11 mouse cellular contexts compared by ENCODE assay signal in the genomic region with DNA sequence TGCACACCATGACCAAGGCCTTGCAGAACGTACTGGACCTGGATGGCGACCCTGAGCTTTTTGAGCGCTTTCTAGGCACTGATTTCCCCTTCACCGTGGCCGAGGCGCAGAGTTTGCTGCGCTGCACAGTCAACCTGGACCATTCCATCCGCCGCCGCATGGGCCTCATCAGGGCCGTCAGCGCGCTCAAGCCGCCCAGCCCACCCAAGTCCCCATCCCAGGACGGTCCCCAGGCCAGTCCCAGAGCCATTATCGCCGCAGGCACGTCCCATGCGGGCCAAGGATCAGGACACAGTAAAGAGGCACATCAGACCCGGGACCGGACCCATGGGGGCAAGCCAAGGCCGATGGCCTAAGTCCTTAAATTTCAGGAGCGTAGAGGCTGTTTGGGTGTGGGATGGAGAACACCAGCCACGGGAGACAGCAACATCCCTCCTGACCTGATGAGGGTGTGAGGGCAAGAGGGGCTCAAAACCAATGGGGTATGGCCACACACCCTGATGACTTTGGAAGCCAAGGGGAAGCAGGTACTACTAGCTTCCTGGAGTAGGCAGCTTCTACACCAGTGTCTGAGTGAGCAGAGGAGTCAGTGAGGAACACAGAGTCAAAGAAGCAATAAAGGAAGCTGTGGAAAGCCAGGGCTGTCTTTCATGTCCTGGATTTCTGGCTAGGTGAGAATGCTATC. TPM values are rescaled to one million over a fixed set of nuclear protein-coding genes. Genes with fewer than 3 reads are reported as not detected.
A peak's percentile ranks its signal among the peaks of the same experiment; 100 is the strongest.
DNase-seq lines count a peak whose midpoint lies in the region; ATAC-seq and TF ChIP-seq lines count a peak whose summit lies in the region.
"Had no signal": no experiment of that assay in that cellular context is flagged by ENCODE, and none has a peak within 500 bp of the region (broad histone marks: within the 10 kb centered on the region; RNA-seq: fewer than 3 reads in every experiment).

No protein-coding gene starts in this region.

- H3K27ac ChIP-seq in heart, postnatal 0 days (ENCODE audit: low read depth), result no peak overlapping the region
- H3K27ac ChIP-seq in embryonic facial prominence, embryonic 11.5 days (replicated peaks; ENCODE audit: low read depth, low read length), result no peak overlapping the region
- no peak overlapping the region for H3K27ac ChIP-seq in hindbrain, embryonic 16.5 days (ENCODE audit: low read depth, low read length)
- H3K27ac ChIP-seq in midbrain, embryonic 14.5 days (replicated peaks; ENCODE audit: low read depth, low read length), result no peak overlapping the region

- peak overlapping the region; percentile 61 for H3K4me2 ChIP-seq in heart, postnatal 0 days (ENCODE audit: low read depth, low read length)
- H3K4me2 ChIP-seq in embryonic facial prominence, embryonic 11.5 days (ENCODE audit: low read depth, low read length), result peak overlapping the region; percentile 78
- peak overlapping the region; percentile 66 for H3K4me2 ChIP-seq in hindbrain, embryonic 16.5 days (ENCODE audit: low read length)
- H3K4me2 ChIP-seq in midbrain, embryonic 14.5 days (ENCODE audit: low read length), result peak overlapping the region; percentile 71

- peaks cover 61% of the 10 kb centered on the region for H3K27me3 ChIP-seq in heart, postnatal 0 days (ENCODE audit: control insufficient read depth, insufficient read depth, low read length)
- peaks cover 57% of the 10 kb centered on the region for H3K27me3 ChIP-seq in embryonic facial prominence, embryonic 11.5 days (ENCODE audit: control insufficient read depth, insufficient read depth, low read length)
- peaks cover 43% of the 10 kb centered on the region for H3K27me3 ChIP-seq in hindbrain, embryonic 16.5 days (replicated peaks; ENCODE audit: control insufficient read depth, insufficient read depth, low read length)
- H3K27me3 ChIP-seq in midbrain, embryonic 14.5 days (ENCODE audit: control insufficient read depth, insufficient read depth, low read length), result peaks cover 62% of the 10 kb centered on the region
- H3K27me3 ChIP-seq: CH12.LX had no signal

- H3K4me3 ChIP-seq in heart, postnatal 0 days (ENCODE audit: low read depth, low read length), result peak overlapping the region; percentile 38
- peak overlapping the region; percentile 38 for H3K4me3 ChIP-seq in embryonic facial prominence, embryonic 11.5 days (ENCODE audit: low read depth, low read length)
- H3K4me3 ChIP-seq in hindbrain, embryonic 16.5 days (ENCODE audit: low read length), result peak overlapping the region; percentile 42
- peak overlapping the region; percentile 36 for H3K4me3 ChIP-seq in midbrain, embryonic 14.5 days (replicated peaks; ENCODE audit: low read depth, low read length)

- peak; percentile 21 for ATAC-seq in heart, postnatal 0 days (ENCODE audit: insufficient read depth, low read depth)
- ATAC-seq in embryonic facial prominence, embryonic 11.5 days (replicated peaks; ENCODE audit: insufficient number of reproducible peaks, low FRiP score, low TSS enrichment, low read depth), result no peak
- ATAC-seq in hindbrain, embryonic 16.5 days, result peak; percentile 40
- ATAC-seq in midbrain, embryonic 14.5 days (ENCODE audit: low FRiP score, low TSS enrichment), result peak; percentile 29

- no peak for DNase-seq in heart, postnatal 0 days (ENCODE audit: low spot score)
- DNase-seq in heart, adult 9 months (ENCODE audit: low spot score in 2 of 2), result no peak
- no peak for DNase-seq in embryonic facial prominence, embryonic 11.5 days (ENCODE audit: low spot score)
- no peak for DNase-seq in midbrain, embryonic 14.5 days
- no peak for DNase-seq in gastrocnemius, adult 18-20 months (ENCODE audit: low spot score)
- no peak for DNase-seq in adrenal gland, adult 8-10 months
- no peak for DNase-seq in embryo, embryonic 10.5 days (ENCODE audit: low spot score)

- no peak for TF ChIP-seq CTCF in heart, postnatal 0 days (IDR thresholded peaks at IDR 0.05; ENCODE audit: low read depth)

- WGBS in heart, postnatal 0 days, result 11% methylated on average over 24 of the region's 24 CpGs
- 14% methylated on average over 24 of the region's 24 CpGs for WGBS in embryonic facial prominence, embryonic 11.5 days
- WGBS in hindbrain, embryonic 16.5 days, result 12% methylated on average over 24 of the region's 24 CpGs
- 12% methylated on average over 24 of the region's 24 CpGs for WGBS in midbrain, embryonic 14.5 days

- TF ChIP-seq EP300 in heart, postnatal 0 days (IDR thresholded peaks at IDR 0.05; ENCODE audit: low read depth), result no peak

- H3K9me3 ChIP-seq in heart, postnatal 0 days (replicated peaks; ENCODE audit: control insufficient read depth, low read length), result no peaks in the 10 kb centered on the region
- no peaks in the 10 kb centered on the region for H3K9me3 ChIP-seq in embryonic facial prominence, embryonic 11.5 days (replicated peaks; ENCODE audit: control insufficient read depth, low read length)
- no peaks in the 10 kb centered on the region for H3K9me3 ChIP-seq in hindbrain, embryonic 16.5 days (ENCODE audit: control insufficient read depth, low read length)
- no peaks in the 10 kb centered on the region for H3K9me3 ChIP-seq in midbrain, embryonic 14.5 days (ENCODE audit: control insufficient read depth, low read length)

- no peak overlapping the region for H3K9ac ChIP-seq in heart, postnatal 0 days (replicated peaks; ENCODE audit: low read depth, low read length)
- peak overlapping the region; percentile 56 for H3K9ac ChIP-seq in embryonic facial prominence, embryonic 11.5 days (replicated peaks; ENCODE audit: low read length)
- H3K9ac ChIP-seq in hindbrain, embryonic 16.5 days (ENCODE audit: low read depth, low read length), result peak overlapping the region; percentile 39
- peak overlapping the region; percentile 47 for H3K9ac ChIP-seq in midbrain, embryonic 14.5 days (replicated peaks; ENCODE audit: low read length)

- peaks cover 6% of the 10 kb centered on the region; the same call in 1 of the 2 replicates for H3K36me3 ChIP-seq in heart, postnatal 0 days (replicated peaks; ENCODE audit: control insufficient read depth, insufficient read depth, low read length)
- H3K36me3 ChIP-seq in embryonic facial prominence, embryonic 11.5 days (replicated peaks; ENCODE audit: control insufficient read depth, insufficient read depth, low read depth, low read length), result no peaks in the 10 kb centered on the region
- H3K36me3 ChIP-seq in hindbrain, embryonic 16.5 days (ENCODE audit: control insufficient read depth, insufficient read depth, low read length), result no peaks in the 10 kb centered on the region; the same call in 1 of the 2 replicates
- peaks cover 6% of the 10 kb centered on the region for H3K36me3 ChIP-seq in midbrain, embryonic 14.5 days (ENCODE audit: control insufficient read depth, insufficient read depth, low read length)

- peaks cover 18% of the 10 kb centered on the region for H3K4me1 ChIP-seq in heart, postnatal 0 days (ENCODE audit: control insufficient read depth, insufficient read depth)
- H3K4me1 ChIP-seq in embryonic facial prominence, embryonic 11.5 days (ENCODE audit: control insufficient read depth, insufficient read depth, low read length), result peaks cover 7% of the 10 kb centered on the region; the same call in 1 of the 2 replicates
- peaks cover 19% of the 10 kb centered on the region for H3K4me1 ChIP-seq in hindbrain, embryonic 16.5 days (ENCODE audit: control insufficient read depth, insufficient read depth, low read depth, low read length)
- H3K4me1 ChIP-seq in midbrain, embryonic 14.5 days (ENCODE audit: control insufficient read depth, insufficient read depth, low read length), result peaks cover 14% of the 10 kb centered on the region

RNA-seq across cellular contexts. Expression of a gene that starts 6.9 kb away (rescaled TPM):
- not detected in 2 replicates for total RNA-seq in heart, postnatal 0 days (2014; rRNA removed; ENCODE audit: low replicate concordance)
- not detected in 2 replicates for polyA plus RNA-seq in heart, postnatal 0 days (2015; fragmentation: Nextera tagmentation; extraction: Ambion mirVana)
- polyA plus RNA-seq in embryonic facial prominence, embryonic 11.5 days (2014; fragmentation: Nextera tagmentation; extraction: Ambion mirVana), result 0.08 TPM in 1 of 2 replicates, not detected in the other
- 0.99 and 2.3 TPM in 2 replicates for polyA plus RNA-seq in hindbrain, embryonic 16.5 days (2015; fragmentation: Nextera tagmentation; extraction: Ambion mirVana)
- polyA plus RNA-seq in midbrain, embryonic 14.5 days (2014; fragmentation: Nextera tagmentation; extraction: Ambion mirVana), result 0.51 and 0.74 TPM in 2 replicates
- total RNA-seq in gastrocnemius, adult 18-20 months (2021), result not detected
- total RNA-seq in adrenal gland, adult 8-10 months (2022), result under 1 TPM in 2 of 4 experiments, not detected in 2; 0.13 to 0.31 TPM
- total RNA-seq: gastrocnemius, postnatal 36 days; megakaryocyte-erythroid progenitor cell, adult 5-6 weeks had no signal

RNA-seq across cellular contexts. Expression of a gene that starts 16.4 kb away (rescaled TPM):
- 65.1 and 84.9 TPM in 2 replicates for total RNA-seq in heart, postnatal 0 days (2014; rRNA removed; ENCODE audit: low replicate concordance)
- polyA plus RNA-seq in heart, postnatal 0 days (2015; fragmentation: Nextera tagmentation; extraction: Ambion mirVana), result 79.5 and 83.3 TPM in 2 replicates
- 51.7 and 58.2 TPM in 2 replicates for polyA plus RNA-seq in embryonic facial prominence, embryonic 11.5 days (2014; fragmentation: Nextera tagmentation; extraction: Ambion mirVana)
- 36.3 and 37.1 TPM in 2 replicates for polyA plus RNA-seq in hindbrain, embryonic 16.5 days (2015; fragmentation: Nextera tagmentation; extraction: Ambion mirVana)
- polyA plus RNA-seq in midbrain, embryonic 14.5 days (2014; fragmentation: Nextera tagmentation; extraction: Ambion mirVana), result 30.1 and 36.6 TPM in 2 replicates
- 1 to 10 TPM; 9.0 to 9.4 TPM for total RNA-seq in gastrocnemius, adult 18-20 months (2021)
- total RNA-seq in adrenal gland, adult 8-10 months (2022), result 100 to 1,000 TPM in 1 of 4 experiments, 10 to 100 TPM in 3; 77.7 to 107 (median 90.3) TPM

RNA-seq across cellular contexts. Expression of a gene that starts 16.4 kb away (rescaled TPM):
- 9.3 and 11.9 TPM in 2 replicates for total RNA-seq in heart, postnatal 0 days (2014; rRNA removed; ENCODE audit: low replicate concordance)
- 1.2 TPM in 2 replicates for polyA plus RNA-seq in heart, postnatal 0 days (2015; fragmentation: Nextera tagmentation; extraction: Ambion mirVana)
- polyA plus RNA-seq in embryonic facial prominence, embryonic 11.5 days (2014; fragmentation: Nextera tagmentation; extraction: Ambion mirVana), result 2.3 and 2.6 TPM in 2 replicates
- polyA plus RNA-seq in hindbrain, embryonic 16.5 days (2015; fragmentation: Nextera tagmentation; extraction: Ambion mirVana), result 3.5 and 4.2 TPM in 2 replicates
- 2.5 and 6.1 TPM in 2 replicates for polyA plus RNA-seq in midbrain, embryonic 14.5 days (2014; fragmentation: Nextera tagmentation; extraction: Ambion mirVana)
- 1 to 10 TPM; 1.9 to 2.2 TPM for total RNA-seq in gastrocnemius, adult 18-20 months (2021)
- 10 to 100 TPM; 12.7 to 15.4 (median 13.6) TPM for total RNA-seq in adrenal gland, adult 8-10 months (2022)

RNA-seq across cellular contexts. Expression of a gene that starts 38.3 kb away (rescaled TPM):
- 40.6 and 53.3 TPM in 2 replicates for total RNA-seq in heart, postnatal 0 days (2014; rRNA removed; ENCODE audit: low replicate concordance)
- polyA plus RNA-seq in heart, postnatal 0 days (2015; fragmentation: Nextera tagmentation; extraction: Ambion mirVana), result 11.4 and 12.6 TPM in 2 replicates
- 3.6 and 3.7 TPM in 2 replicates for polyA plus RNA-seq in embryonic facial prominence, embryonic 11.5 days (2014; fragmentation: Nextera tagmentation; extraction: Ambion mirVana)
- polyA plus RNA-seq in hindbrain, embryonic 16.5 days (2015; fragmentation: Nextera tagmentation; extraction: Ambion mirVana), result 37.7 and 38.3 TPM in 2 replicates
- polyA plus RNA-seq in midbrain, embryonic 14.5 days (2014; fragmentation: Nextera tagmentation; extraction: Ambion mirVana), result 9.5 and 31.7 TPM in 2 replicates
- total RNA-seq in gastrocnemius, adult 18-20 months (2021), result 10 to 100 TPM; 43.4 to 47.5 TPM
- 10 to 100 TPM; 68.3 to 88.3 (median 81.8) TPM for total RNA-seq in adrenal gland, adult 8-10 months (2022)

RNA-seq across cellular contexts. Expression of a gene that starts 52.5 kb away (rescaled TPM):
- total RNA-seq in heart, postnatal 0 days (2014; rRNA removed; ENCODE audit: low replicate concordance), result 0.12 and 3.6 TPM in 2 replicates
- 0.12 and 0.15 TPM in 2 replicates for polyA plus RNA-seq in heart, postnatal 0 days (2015; fragmentation: Nextera tagmentation; extraction: Ambion mirVana)
- polyA plus RNA-seq in embryonic facial prominence, embryonic 11.5 days (2014; fragmentation: Nextera tagmentation; extraction: Ambion mirVana), result 0.22 and 0.31 TPM in 2 replicates
- polyA plus RNA-seq in hindbrain, embryonic 16.5 days (2015; fragmentation: Nextera tagmentation; extraction: Ambion mirVana), result 0.20 and 0.46 TPM in 2 replicates
- 0.22 and 0.32 TPM in 2 replicates for polyA plus RNA-seq in midbrain, embryonic 14.5 days (2014; fragmentation: Nextera tagmentation; extraction: Ambion mirVana)
- under 1 TPM; 0.43 to 0.71 TPM for total RNA-seq in gastrocnemius, adult 18-20 months (2021)
- total RNA-seq in adrenal gland, adult 8-10 months (2022), result under 1 TPM; 0.52 to 0.68 (median 0.57) TPM
